Mouse (Mus musculus) myocyte (in vitro differentiated cells): Measurements from ENCODE around the gene Lrmda.

Source experiments
- MAX ChIP-seq: IDR thresholded peaks from one replicate; pipeline ENCODE4 v1.6.1; 2011; ENCODE audit warnings: low read depth, mild to moderate bottlenecking, control low read depth
- MYOD1 ChIP-seq, 3 experiments: IDR thresholded peaks; one replicate each; pipeline ENCODE4 v1.6.1; 2011; ENCODE audit warnings: control low read depth in 2 of 3, low read depth in 2 of 3, mild to moderate bottlenecking in 2 of 3, moderate library complexity in 1 of 3; ENCODE audit not compliant: insufficient read length in 2 of 3, control insufficient read depth in 1 of 3
- POLR2A ChIP-seq: IDR thresholded peaks from one replicate; pipeline ENCODE4 v1.6.1; 2011; ENCODE audit warnings: low read depth, mild to moderate bottlenecking, control low read depth, moderate library complexity; ENCODE audit not compliant: insufficient read length

- TF ChIP-seq MYOD1 (IDR thresholded peaks at IDR 0.05; ENCODE audit: control insufficient read depth in 1 of 3, insufficient read length in 2 of 3, low read depth in 2 of 3) (no peak), POLR2A (no peak), MAX (no peak)
Observed at GRCm38 (mm10) chr14:22451603-22452002, 432.1 kb downstream of the Lrmda start.
